Mouse (Mus musculus): ENCODE measurements around the gene Prc1.

GRCm38 (mm10) chr7:80343270-80344018, 49.2 kb downstream of the Prc1 start:
- TF ChIP-seq MAFK (IDR thresholded peaks at IDR 0.05; ENCODE audit: insufficient read depth, low read depth, low read length) (no peak), CHD2 (IDR thresholded peaks at IDR 0.05; ENCODE audit: low read depth, low read length) (no peak), ZNF384 (IDR thresholded peaks at IDR 0.05; ENCODE audit: low read depth, low read length) (no peak), ZC3H11A (IDR thresholded peaks at IDR 0.05; ENCODE audit: borderline replicate concordance, low read depth, low read length) (no peak)
